Mouse (Mus musculus): ENCODE results near the gene Cnp. TPM values are rescaled to one million over a fixed set of nuclear protein-coding genes. Genes with fewer than 3 reads are reported as not detected.

Cnp gene
- polyA plus RNA-seq, 1 experiment from 2014 or later = 16.9 TPM

- no peaks in the 10 kb centered on the region for H3K27me3 ChIP-seq (ENCODE audit: control insufficient read depth, insufficient read depth, low read length)
- H3K4me3 ChIP-seq (ENCODE audit: low read depth, low read length) = no peak overlapping the region
- H3K4me1 ChIP-seq (ENCODE audit: control insufficient read depth, insufficient read depth, low read length) = peaks cover 14% of the 10 kb centered on the region
- no peak overlapping the region for H3K4me2 ChIP-seq
- ATAC-seq (ENCODE audit: low FRiP score) = no peak
- no peak for DNase-seq (ENCODE audit: low spot score, missing footprints)
- H3K9ac ChIP-seq (ENCODE audit: low read length) = no peak overlapping the region
- 92% methylated on average over 4 of the region's 4 CpGs for WGBS
- peaks cover 4% of the 10 kb centered on the region for H3K36me3 ChIP-seq (ENCODE audit: control insufficient read depth, insufficient read depth, low read length)
- no peaks in the 10 kb centered on the region for H3K9me3 ChIP-seq (ENCODE audit: control insufficient read depth, low read length)
- no peak overlapping the region for H3K27ac ChIP-seq (ENCODE audit: low read depth, low read length)
Observed at GRCm38 (mm10) chr11:100617480-100617879, 42.8 kb downstream of the Cnp start.

- Histone ChIP-seq H3K27ac (ENCODE audit: low read depth, low read length) (peak within 1 kb of the TSS; percentile 70), H3K36me3 (ENCODE audit: control insufficient read depth, insufficient read depth, low read length) (peaks cover 4% of the 10 kb centered on the region), H3K27me3 (ENCODE audit: control insufficient read depth, insufficient read depth, low read length) (no peaks in the 10 kb centered on the region), H3K4me3 (ENCODE audit: low read depth, low read length) (peak within 1 kb of the TSS; percentile 91), H3K9ac (ENCODE audit: low read length) (peak within 1 kb of the TSS; percentile 96), H3K4me2 (peak within 1 kb of the TSS; percentile 84), H3K4me1 (ENCODE audit: control insufficient read depth, insufficient read depth, low read length) (peaks cover 20% of the 10 kb centered on the region), H3K9me3 (ENCODE audit: control insufficient read depth, low read length) (no peaks in the 10 kb centered on the region)
- ATAC-seq (ENCODE audit: low FRiP score) (peak; percentile 73), DNase-seq (ENCODE audit: low spot score, missing footprints) (peak; percentile 95)
- WGBS = under 1% methylated on average over 36 of the region's 36 CpGs
Observed at GRCm38 (mm10) chr11:100618761-100619484, 44.2 kb downstream of the Cnp start, which contains the start of gene Nkiras2. Gene Nkiras2 (plus strand): TSS chr11:100619244.

GRCm38 (mm10) chr11:100619485-100619975 lies 44.8 kb downstream of the Cnp start:
- peaks cover 4% of the 10 kb centered on the region for H3K36me3 ChIP-seq (ENCODE audit: control insufficient read depth, insufficient read depth, low read length)
- no peaks in the 10 kb centered on the region for H3K9me3 ChIP-seq (ENCODE audit: control insufficient read depth, low read length)
- peak overlapping the region; percentile 96 for H3K9ac ChIP-seq (ENCODE audit: low read length)
- H3K4me2 ChIP-seq = peak overlapping the region; percentile 84
- peak; percentile 97 for ATAC-seq (ENCODE audit: low FRiP score)
- 0% methylated on average over 40 of the region's 40 CpGs for WGBS
- DNase-seq (ENCODE audit: low spot score, missing footprints) = peak; percentile 99
- H3K27ac ChIP-seq (ENCODE audit: low read depth, low read length) = peak overlapping the region; percentile 70
- peaks cover 22% of the 10 kb centered on the region for H3K4me1 ChIP-seq (ENCODE audit: control insufficient read depth, insufficient read depth, low read length)
- H3K27me3 ChIP-seq (ENCODE audit: control insufficient read depth, insufficient read depth, low read length) = no peaks in the 10 kb centered on the region
- H3K4me3 ChIP-seq (ENCODE audit: low read depth, low read length) = peak overlapping the region; percentile 91

- H3K27me3 ChIP-seq (ENCODE audit: control insufficient read depth, insufficient read depth, low read length) = no peaks in the 10 kb centered on the region
- H3K4me1 ChIP-seq (ENCODE audit: control insufficient read depth, insufficient read depth, low read length) = peaks cover 22% of the 10 kb centered on the region
- peaks cover 4% of the 10 kb centered on the region for H3K36me3 ChIP-seq (ENCODE audit: control insufficient read depth, insufficient read depth, low read length)
- no peak for DNase-seq (ENCODE audit: low spot score, missing footprints)
- no peaks in the 10 kb centered on the region for H3K9me3 ChIP-seq (ENCODE audit: control insufficient read depth, low read length)
- H3K4me2 ChIP-seq = peak within 1 kb of the TSS; percentile 84
- H3K4me3 ChIP-seq (ENCODE audit: low read depth, low read length) = peak within 1 kb of the TSS; percentile 91
- peak within 1 kb of the TSS; percentile 96 for H3K9ac ChIP-seq (ENCODE audit: low read length)
- WGBS = 3% methylated on average over 11 of the region's 11 CpGs
- H3K27ac ChIP-seq (ENCODE audit: low read depth, low read length) = peak within 1 kb of the TSS; percentile 70
- no peak for ATAC-seq (ENCODE audit: low FRiP score)
Observed at GRCm38 (mm10) chr11:100619982-100620381, 45.3 kb downstream of the Cnp start, which contains the start of gene Dnajc7. Gene Dnajc7 (minus strand): TSS chr11:100620168.

- DNase-seq (ENCODE audit: low spot score, missing footprints) (peak; percentile 100), ATAC-seq (ENCODE audit: low FRiP score) (peak; percentile 63)
- Histone ChIP-seq H3K27me3 (ENCODE audit: control insufficient read depth, insufficient read depth, low read length) (no peaks in the 10 kb centered on the region), H3K4me2 (peak overlapping the region; percentile 58), H3K36me3 (ENCODE audit: control insufficient read depth, insufficient read depth, low read length) (peaks cover 13% of the 10 kb centered on the region; the same call in 1 of the 2 replicates), H3K4me3 (ENCODE audit: low read depth, low read length) (peak overlapping the region; percentile 87), H3K9me3 (ENCODE audit: control insufficient read depth, low read length) (no peaks in the 10 kb centered on the region), H3K4me1 (ENCODE audit: control insufficient read depth, insufficient read depth, low read length) (peaks cover 20% of the 10 kb centered on the region), H3K9ac (ENCODE audit: low read length) (peak overlapping the region; percentile 88), H3K27ac (ENCODE audit: low read depth, low read length) (peak overlapping the region; percentile 31; the same call in 1 of the 2 replicates)
- under 1% methylated on average over 24 of the region's 24 CpGs for WGBS
Observed at GRCm38 (mm10) chr11:100622714-100623113, 48.0 kb downstream of the Cnp start.

GRCm38 (mm10) chr11:100623867-100624266 lies 49.2 kb downstream of the Cnp start:
- Histone ChIP-seq H3K36me3 (ENCODE audit: control insufficient read depth, insufficient read depth, low read length) (peaks cover 13% of the 10 kb centered on the region; the same call in 1 of the 2 replicates), H3K9me3 (ENCODE audit: control insufficient read depth, low read length) (no peaks in the 10 kb centered on the region), H3K4me3 (ENCODE audit: low read depth, low read length) (peak overlapping the region; percentile 87), H3K27me3 (ENCODE audit: control insufficient read depth, insufficient read depth, low read length) (no peaks in the 10 kb centered on the region), H3K4me2 (peak overlapping the region; percentile 58), H3K4me1 (ENCODE audit: control insufficient read depth, insufficient read depth, low read length) (peaks cover 14% of the 10 kb centered on the region), H3K9ac (ENCODE audit: low read length) (0 out of 2 replicates have a peak overlapping the region, but pooled peaks have one; percentile 27), H3K27ac (ENCODE audit: low read depth, low read length) (no peak overlapping the region)
- DNase-seq (ENCODE audit: low spot score, missing footprints) (no peak), ATAC-seq (ENCODE audit: low FRiP score) (no peak)
- WGBS = 68% methylated on average over 5 of the region's 5 CpGs

GRCm38 (mm10) chr11:100625754-100626700 lies 51.3 kb downstream of the Cnp start:
- H3K4me1 ChIP-seq (ENCODE audit: control insufficient read depth, insufficient read depth, low read length) = peaks cover 10% of the 10 kb centered on the region
- H3K4me2 ChIP-seq = no peak overlapping the region
- no peak overlapping the region for H3K9ac ChIP-seq (ENCODE audit: low read length)
- H3K9me3 ChIP-seq (ENCODE audit: control insufficient read depth, low read length) = no peaks in the 10 kb centered on the region
- no peak for ATAC-seq (ENCODE audit: low FRiP score)
- H3K27ac ChIP-seq (ENCODE audit: low read depth, low read length) = no peak overlapping the region
- peaks cover 13% of the 10 kb centered on the region; the same call in 1 of the 2 replicates for H3K36me3 ChIP-seq (ENCODE audit: control insufficient read depth, insufficient read depth, low read length)
- no peak overlapping the region for H3K4me3 ChIP-seq (ENCODE audit: low read depth, low read length)
- H3K27me3 ChIP-seq (ENCODE audit: control insufficient read depth, insufficient read depth, low read length) = no peaks in the 10 kb centered on the region
- no peak for DNase-seq (ENCODE audit: low spot score, missing footprints)
- 94% methylated on average over 23 of the region's 23 CpGs for WGBS

- Histone ChIP-seq H3K9me3 (ENCODE audit: control insufficient read depth, low read length) (no peaks in the 10 kb centered on the region), H3K4me3 (ENCODE audit: low read depth, low read length) (no peak overlapping the region), H3K4me1 (ENCODE audit: control insufficient read depth, insufficient read depth, low read length) (peaks cover 10% of the 10 kb centered on the region), H3K9ac (ENCODE audit: low read length) (no peak overlapping the region), H3K36me3 (ENCODE audit: control insufficient read depth, insufficient read depth, low read length) (peaks cover 13% of the 10 kb centered on the region; the same call in 1 of the 2 replicates), H3K27me3 (ENCODE audit: control insufficient read depth, insufficient read depth, low read length) (no peaks in the 10 kb centered on the region), H3K4me2 (no peak overlapping the region), H3K27ac (ENCODE audit: low read depth, low read length) (no peak overlapping the region)
- WGBS = 25% methylated on average over 9 of the region's 9 CpGs
- DNase-seq (ENCODE audit: low spot score, missing footprints) (peak; percentile 91), ATAC-seq (ENCODE audit: low FRiP score) (peak; percentile 54; the same call in 1 of the 2 replicates)
Observed at GRCm38 (mm10) chr11:100626701-100627195, 52.0 kb downstream of the Cnp start.

Data from midbrain, embryonic 11.5 days (tissue).